Mouse (Mus musculus): ENCODE data around the gene Bcl2a1d.
"Not testable (repeated sequence)": the region's sequence is repeated elsewhere in the genome, so short reads cannot be mapped to it uniquely, and the experiment has no call there.

The Bcl2a1d gene

GRCm38 (mm10) chr9:88698746-88699145 lies 33.0 kb downstream of the Bcl2a1d start:
- not testable (repeated sequence) for DNase-seq (ENCODE audit: low spot score in 2 of 2)

DNA sequence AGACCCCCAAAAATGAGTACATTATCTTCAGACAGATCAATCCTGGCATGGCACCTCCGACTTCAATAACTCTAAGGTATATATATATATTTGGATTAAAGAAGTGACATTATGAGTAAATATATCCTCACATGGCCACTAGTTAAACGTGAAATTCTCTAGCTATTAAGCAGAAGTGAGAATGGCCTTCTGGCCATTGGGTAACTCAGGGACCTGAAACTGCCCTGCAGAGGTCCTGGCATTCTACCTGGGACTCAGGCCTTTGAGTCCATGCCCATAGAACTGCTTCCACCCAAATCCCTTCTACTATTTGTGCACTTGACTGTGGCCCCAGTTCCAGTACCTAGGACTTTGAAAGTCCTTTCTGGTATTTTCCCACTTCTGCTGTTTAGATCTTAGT lies 40.4 kb downstream of the Bcl2a1d start:
- not testable (repeated sequence) for DNase-seq (ENCODE audit: low spot score in 2 of 2)

DNA sequence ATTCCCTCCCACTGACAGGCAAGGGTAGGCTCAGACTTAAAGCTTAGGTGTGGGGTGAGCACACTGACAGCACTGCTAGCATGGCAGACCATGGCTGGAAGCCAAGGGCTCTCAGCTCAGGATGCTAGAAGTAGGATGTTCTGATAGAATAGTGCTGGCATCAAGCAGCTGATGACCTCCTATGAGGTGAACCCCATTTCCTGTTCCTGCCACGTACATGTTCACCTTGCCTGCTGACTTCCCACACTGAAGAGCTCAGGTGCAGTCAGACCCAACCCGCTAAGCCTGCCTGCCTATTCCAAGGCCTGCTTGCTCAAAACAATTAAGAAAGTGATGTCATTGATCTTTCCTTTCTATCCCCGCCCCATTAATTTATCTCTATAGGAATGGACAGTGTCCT lies 42.3 kb downstream of the Bcl2a1d start:
- DNase-seq (ENCODE audit: low spot score in 2 of 2), result not testable (repeated sequence)

DNA sequence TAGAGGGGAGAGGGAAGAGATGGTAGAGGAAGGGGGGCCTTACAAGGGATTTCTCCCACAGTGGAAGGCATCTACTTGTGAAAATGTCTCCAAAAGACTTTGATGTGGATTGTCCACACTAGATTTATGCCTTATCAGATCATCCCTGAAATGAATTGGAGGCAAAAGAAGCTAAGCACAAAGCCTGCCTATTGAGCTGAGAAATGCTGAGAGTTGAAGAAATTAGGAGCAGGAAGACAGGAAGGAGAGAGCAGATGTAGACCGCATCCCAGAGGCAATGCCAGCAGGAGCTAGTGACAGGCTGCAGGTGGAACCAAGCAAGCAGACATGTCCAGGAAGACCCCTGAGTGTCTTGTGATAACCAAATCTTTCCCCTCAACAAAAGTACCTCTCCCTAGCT lies 45.0 kb downstream of the Bcl2a1d start:
- not testable (repeated sequence) for DNase-seq (ENCODE audit: low spot score in 2 of 2)

Data from right cerebral cortex, postnatal 36 days (tissue).